Mouse (Mus musculus): ENCODE results near the gene Crb1.
A peak's percentile ranks its signal among the peaks of the same experiment; 100 is the strongest.
"Not testable (repeated sequence)": the region's sequence is repeated elsewhere in the genome, so short reads cannot be mapped to it uniquely, and the experiment has no call there.

Crb1 gene

DNA sequence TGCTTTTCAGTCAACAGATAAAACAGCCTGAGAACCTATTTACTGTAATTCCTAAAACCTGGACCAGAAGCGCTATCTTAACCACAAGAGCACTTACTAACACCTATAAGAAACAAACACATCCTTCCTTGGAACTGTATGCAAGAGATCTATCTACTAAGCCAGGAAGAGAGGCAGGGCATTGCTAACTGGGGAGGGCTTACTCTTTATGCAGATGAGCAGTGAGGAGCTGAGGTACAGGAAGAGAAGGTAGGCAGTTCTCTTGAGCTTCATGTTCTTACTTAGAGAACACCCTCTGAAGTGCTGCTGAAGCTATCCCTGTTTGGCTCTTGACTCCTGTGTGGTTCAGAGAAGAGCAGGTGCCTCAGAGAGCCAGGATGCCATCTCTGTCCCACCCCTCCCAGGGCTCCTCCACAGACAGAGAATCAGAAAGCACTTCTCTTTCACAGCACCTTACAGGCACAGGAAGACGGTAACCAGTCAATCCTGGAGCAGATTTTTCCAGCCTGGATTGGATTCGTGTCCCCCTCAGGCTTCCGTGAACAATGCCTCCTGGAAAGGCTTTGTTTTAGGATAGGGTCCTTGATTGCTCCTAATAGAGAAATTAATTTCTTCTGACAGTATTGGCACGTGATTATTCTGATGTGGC is at the start of gene Crb1:
Gene Crb1, minus strand, starts transcription at position 463 of the 649 bp plus-strand sequence.
- no peak for DNase-seq

DNA sequence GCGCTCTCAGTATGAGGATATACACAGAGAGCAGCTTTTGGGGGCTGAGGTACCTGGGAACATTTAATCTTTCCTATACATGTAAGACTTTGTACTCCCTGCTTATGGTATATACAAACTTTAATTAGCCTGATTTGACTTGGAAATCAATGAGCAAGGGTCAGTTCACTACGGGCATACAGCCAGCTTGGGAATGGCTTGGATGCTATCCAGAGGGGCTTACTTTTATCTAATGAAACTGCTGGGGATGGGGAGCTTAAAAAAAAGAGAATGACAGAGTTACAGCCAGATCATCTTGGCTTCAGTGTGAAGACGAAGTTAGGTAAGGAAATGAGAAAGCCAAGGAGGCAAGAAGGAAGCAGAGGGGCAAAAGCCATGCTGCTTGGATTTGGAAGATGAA is 48.1 kb upstream of the Crb1 start:
- no peak for DNase-seq

DNA sequence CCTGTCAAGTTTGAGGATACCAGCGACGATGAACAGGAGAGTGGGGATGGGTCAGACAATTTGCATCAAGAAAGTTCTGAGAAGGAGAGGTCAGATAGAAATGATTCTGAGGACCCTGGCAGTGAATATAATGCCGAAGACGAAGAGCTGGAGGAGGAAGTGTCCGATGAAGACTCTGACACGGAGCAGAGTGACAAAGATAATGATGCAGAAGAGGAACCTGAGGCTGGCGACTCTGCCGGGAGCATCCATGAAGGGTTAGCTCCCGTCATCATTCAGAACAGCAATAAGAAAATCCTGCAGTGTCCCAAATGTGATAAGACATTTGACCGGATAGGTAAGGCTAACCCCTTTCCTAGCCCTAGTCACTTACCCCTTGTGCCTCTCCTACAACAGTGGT is 47.0 kb upstream of the Crb1 start:
- DNase-seq: no peak

GRCm38 (mm10) chr1:139422941-139423340 is 46.0 kb upstream of the Crb1 start:
- no peak for DNase-seq

DNA sequence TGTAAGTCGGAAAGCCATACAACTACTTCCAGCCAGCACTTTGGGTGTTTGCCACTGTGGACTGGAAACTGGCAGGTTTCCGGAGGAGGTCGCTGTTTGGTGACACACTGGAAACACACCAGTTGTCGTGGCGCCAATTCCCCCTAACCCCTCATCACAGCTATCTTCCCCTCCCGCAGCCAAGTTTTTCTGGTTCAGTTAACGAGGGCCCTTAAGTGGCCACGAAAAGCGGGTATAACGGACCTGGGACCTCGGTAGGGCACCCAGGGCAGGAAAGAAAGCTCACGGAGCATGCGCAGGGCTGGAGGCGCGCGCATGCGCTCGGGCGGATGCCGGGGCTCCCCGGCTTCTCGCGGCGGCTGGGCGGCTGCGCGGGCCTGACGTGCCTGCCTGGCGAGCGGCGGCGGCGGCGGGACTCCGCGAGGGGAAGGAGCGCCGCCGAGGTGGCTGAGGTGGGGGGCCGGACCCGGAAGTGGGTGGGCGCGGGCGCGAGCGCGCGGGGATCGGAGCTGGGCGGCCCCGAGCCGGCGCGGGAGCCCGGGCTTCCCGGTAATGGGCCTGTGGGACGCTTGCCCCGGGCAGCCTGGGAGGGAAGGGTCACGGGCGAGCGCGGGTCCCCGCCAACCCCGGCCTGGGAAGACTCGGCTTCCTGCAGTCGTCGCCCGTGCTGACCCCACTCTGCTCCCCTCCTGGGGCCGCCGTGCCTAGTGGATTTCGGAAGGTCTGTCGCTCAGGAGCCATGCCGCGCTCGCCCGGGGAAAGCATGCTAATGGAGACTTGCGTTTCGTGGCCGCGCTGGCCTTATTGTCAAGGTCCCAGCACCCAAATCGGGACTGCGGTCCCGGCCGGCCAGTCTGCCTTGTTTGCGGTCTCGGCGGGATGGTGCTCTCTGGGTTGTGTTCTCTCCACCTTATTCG is 45.2 kb upstream of the Crb1 start, which contains the start of gene Zbtb41:
Gene Zbtb41, plus strand, starts transcription at position 414 of the 917 bp plus-strand sequence.
- DNase-seq: peak; percentile 91

GRCm38 (mm10) chr1:139421521-139421874 is 44.6 kb upstream of the Crb1 start:
- DNase-seq: no peak

GRCm38 (mm10) chr1:139413465-139413864 is 36.6 kb upstream of the Crb1 start:
- no peak for DNase-seq

GRCm38 (mm10) chr1:139412365-139412764 is 35.5 kb upstream of the Crb1 start:
- DNase-seq: not testable (repeated sequence)

DNA sequence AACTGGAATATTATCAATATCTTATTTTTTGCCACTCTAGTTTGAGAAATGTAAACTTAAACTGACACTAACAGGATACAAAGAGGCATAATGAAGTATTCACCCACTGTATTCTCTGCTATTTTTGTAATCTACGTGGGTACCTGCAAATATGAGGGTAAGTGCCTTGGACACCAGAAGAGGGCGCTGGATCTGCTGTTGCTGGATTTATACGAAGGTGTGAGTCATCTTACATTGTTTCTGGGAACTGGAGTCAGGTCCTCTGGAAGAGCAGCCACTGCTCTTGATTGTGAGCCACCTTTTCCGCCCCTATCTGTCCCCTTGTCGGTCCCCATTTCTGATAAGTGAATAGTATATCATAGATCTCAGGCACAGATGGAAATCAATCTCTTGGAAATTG is 30.8 kb upstream of the Crb1 start:
- no peak for DNase-seq

GRCm38 (mm10) chr1:139405766-139406165 is 28.9 kb upstream of the Crb1 start:
- no peak for DNase-seq

GRCm38 (mm10) chr1:139396589-139396988 is 19.7 kb upstream of the Crb1 start:
- no peak for DNase-seq

DNA sequence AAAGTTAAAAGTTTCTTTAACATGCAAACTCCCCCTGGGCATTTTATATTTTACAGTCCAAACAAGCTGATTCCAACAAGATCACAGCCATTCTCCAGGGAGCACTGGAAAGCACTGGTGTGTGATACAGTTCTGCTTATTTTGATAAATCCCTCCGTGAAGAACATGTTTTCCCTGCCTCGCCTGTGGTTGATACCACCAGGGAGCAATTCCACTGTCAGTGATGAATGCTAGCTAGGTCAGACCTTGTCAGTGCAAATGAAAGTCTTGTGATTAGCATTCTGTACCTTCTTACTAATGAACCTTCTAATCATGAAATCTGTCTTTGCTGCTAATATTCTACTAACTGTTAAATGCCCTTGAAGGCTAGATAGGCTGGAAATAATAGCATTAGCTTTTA is 14.8 kb upstream of the Crb1 start:
- no peak for DNase-seq

GRCm38 (mm10) chr1:139379621-139379984 is 2.7 kb upstream of the Crb1 start:
- DNase-seq: no peak

GRCm38 (mm10) chr1:139378861-139379620 is 2.1 kb upstream of the Crb1 start:
- no peak for DNase-seq

DNA sequence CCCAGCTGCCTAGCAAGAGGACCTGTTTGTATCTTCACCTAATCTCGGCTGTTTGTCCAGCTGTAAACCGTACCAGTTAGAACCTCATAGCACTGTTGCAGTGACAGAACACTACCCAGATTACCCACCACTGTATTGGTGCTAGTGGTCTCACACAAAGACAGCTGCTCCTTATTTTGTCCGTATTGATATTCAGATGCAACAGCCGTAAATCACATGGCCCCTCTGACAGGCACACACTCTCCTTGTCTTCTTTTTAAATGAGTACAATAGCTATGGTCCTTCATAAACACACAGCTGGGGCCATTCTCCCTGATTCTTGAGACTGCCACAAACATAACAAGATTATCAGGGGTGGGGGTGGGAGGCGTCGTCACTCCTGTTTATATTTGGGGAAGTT is 1.0 kb downstream of the Crb1 start:
- no peak for DNase-seq

- no peak for DNase-seq
These were observed 5.6 kb downstream of the Crb1 start for GRCm38 (mm10) chr1:139371341-139371740.

- DNase-seq: no peak
These were observed 28.3 kb downstream of the Crb1 start for GRCm38 (mm10) chr1:139348566-139348965.

DNA sequence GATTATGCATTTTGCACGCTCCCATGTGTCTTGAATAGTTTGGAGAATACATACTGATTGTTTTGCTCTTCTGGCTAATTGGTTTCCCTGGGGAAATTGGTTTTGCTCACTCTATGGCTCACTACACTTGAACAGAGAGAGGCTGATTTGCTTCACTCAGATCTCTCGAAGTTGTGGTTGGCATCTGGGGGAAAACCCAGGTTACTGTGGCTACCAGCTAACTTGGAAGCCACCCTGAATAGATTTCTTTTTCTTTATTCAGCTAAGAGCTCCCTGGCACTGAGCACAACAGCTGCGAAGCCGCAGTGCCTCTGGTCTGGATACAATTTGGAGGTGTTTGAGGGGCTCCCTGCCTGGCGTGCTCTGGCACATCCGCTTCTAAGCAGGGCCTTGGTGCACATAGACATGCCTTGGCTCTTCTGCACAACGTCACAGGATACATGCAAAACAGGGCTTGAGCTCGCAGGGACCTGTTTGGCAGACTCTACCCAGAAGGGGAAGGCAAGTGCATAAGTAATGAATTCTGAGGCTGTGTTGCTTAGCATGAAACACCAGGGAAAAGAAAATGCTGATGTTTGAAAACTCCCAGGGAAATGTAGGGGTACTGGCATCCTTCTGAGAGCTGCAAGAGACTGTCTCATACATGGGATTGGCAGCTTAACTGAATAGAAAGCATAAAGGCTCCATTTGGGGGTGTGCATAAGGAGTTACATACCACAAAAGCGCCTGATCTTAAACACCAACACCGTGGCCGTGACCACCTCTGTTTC is 30.1 kb downstream of the Crb1 start:
- peak; percentile 29 for DNase-seq

DNA sequence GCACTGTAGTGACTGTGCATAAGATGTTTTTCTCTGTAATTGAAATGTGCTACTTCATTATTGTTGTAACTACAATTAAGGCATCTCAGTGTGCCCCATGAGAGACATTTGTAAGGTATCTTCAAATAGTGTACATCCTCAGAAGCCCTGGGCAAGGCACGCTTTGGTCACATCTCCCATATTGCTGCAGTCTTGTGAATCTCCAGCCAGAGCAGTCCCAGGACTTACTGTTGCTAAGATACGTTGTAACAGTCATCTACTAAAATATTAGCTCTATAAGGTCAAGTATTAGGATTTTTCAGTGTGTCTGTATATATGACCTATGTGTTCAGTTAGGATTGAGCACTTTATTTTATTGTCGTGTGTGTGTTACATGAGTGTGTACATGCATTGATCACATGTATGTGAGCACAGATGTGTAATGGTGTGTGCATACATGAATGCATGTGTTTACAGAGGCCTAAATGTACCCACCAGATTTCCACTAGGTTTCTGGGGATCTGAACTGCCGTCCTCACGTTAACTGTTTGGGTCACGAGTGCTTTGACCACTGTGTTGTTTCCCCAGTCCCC is 30.8 kb downstream of the Crb1 start:
- no peak for DNase-seq

- DNase-seq: no peak
These were observed 36.6 kb downstream of the Crb1 start for GRCm38 (mm10) chr1:139340178-139340859.

DNA sequence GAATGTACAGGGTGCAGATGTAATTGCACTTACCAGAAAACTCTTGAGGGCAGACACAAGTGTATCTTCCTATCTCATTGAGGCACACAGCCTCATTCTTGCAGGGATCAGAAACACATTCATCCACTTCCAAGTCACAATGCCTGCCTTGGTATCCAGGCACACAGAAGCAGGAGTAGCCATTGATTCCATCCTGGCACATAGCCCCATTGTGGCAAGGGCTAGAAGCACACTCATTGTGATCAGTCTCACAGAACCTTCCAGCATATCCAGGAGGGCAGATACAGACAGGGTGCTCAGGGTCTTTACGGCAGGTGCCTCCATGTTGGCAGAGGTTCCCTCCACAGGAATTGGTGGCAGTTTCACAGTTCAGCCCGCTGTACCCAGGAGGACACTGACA is 39.9 kb downstream of the Crb1 start:
- DNase-seq: no peak

DNA sequence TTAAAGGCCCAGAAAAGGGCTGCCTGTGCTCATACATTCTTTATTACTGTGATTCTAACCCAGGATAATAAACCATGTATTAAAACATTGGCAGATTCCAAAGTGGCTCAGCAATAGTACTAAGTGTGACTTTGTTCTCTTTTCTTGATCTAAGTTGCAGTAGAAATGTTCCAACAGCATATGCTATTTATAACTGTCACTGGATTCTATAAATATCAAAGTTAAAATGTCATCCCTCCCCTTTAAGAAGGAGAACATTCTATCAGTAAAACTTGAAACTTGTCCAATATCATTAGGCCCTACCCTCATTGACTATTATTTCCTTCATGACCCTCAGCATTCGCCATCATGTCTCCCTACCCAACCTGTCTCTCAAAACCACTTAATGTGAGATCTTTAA is 48.1 kb downstream of the Crb1 start:
- no peak for DNase-seq
